Comparison of ENCODE assay signal across 9 mouse cellular contexts in genomic region chr1:193326456-193327145, GRCm38 (mm10). TPM values are rescaled to one million over a fixed set of nuclear protein-coding genes. Genes with fewer than 3 reads are reported as not detected.
A peak's percentile ranks its signal among the peaks of the same experiment; 100 is the strongest.
DNase-seq lines count a peak whose midpoint lies in the region; ATAC-seq and TF ChIP-seq lines count a peak whose summit lies in the region.
"Had no signal": no experiment of that assay in that cellular context is flagged by ENCODE, and none has a peak within 500 bp of the region (broad histone marks: within the 10 kb centered on the region; RNA-seq: fewer than 3 reads in every experiment).

No protein-coding gene starts in this region.

- no peak overlapping the region for H3K27ac ChIP-seq in lung, postnatal 0 days (ENCODE audit: low read length)
- H3K27ac ChIP-seq in stomach, postnatal 0 days (replicated peaks) = no peak overlapping the region
- no peak overlapping the region for H3K27ac ChIP-seq in forebrain, embryonic 16.5 days (ENCODE audit: low read length)

- H3K4me2 ChIP-seq in lung, postnatal 0 days (replicated peaks; ENCODE audit: low read depth, low read length) = no peak overlapping the region
- H3K4me2 ChIP-seq in stomach, postnatal 0 days (replicated peaks; ENCODE audit: low read depth) = no peak overlapping the region
- H3K4me2 ChIP-seq in forebrain, embryonic 16.5 days (ENCODE audit: low read length) = no peak overlapping the region

- H3K9ac ChIP-seq in lung, postnatal 0 days (replicated peaks; ENCODE audit: low read depth) = no peak overlapping the region
- no peak overlapping the region for H3K9ac ChIP-seq in stomach, postnatal 0 days (ENCODE audit: low read length)
- H3K9ac ChIP-seq in forebrain, embryonic 16.5 days (replicated peaks; ENCODE audit: low read depth, low read length) = no peak overlapping the region

- peak; percentile 67 for TF ChIP-seq CTCF in lung, postnatal 0 days (IDR thresholded peaks at IDR 0.05)
- TF ChIP-seq CTCF in stomach, postnatal 0 days (IDR thresholded peaks at IDR 0.05; ENCODE audit: low read depth) = peak; percentile 67

- no peak for TF ChIP-seq EP300 in lung, postnatal 0 days (IDR thresholded peaks at IDR 0.05)
- no peak for TF ChIP-seq EP300 in stomach, postnatal 0 days (optimal IDR thresholded peaks at IDR 0.05)

- no peaks in the 10 kb centered on the region for H3K27me3 ChIP-seq in lung, postnatal 0 days (replicated peaks; ENCODE audit: insufficient read depth, low read length)
- H3K27me3 ChIP-seq in stomach, postnatal 0 days (ENCODE audit: control insufficient read depth, insufficient read depth, low read length) = no peaks in the 10 kb centered on the region
- no peaks in the 10 kb centered on the region for H3K27me3 ChIP-seq in forebrain, embryonic 16.5 days (replicated peaks; ENCODE audit: control insufficient read depth, insufficient read depth, low read length)

- peak; percentile 38 for ATAC-seq in lung, postnatal 0 days
- peak; percentile 36; the same call in 1 of the 2 replicates for ATAC-seq in stomach, postnatal 0 days (ENCODE audit: low FRiP score, low TSS enrichment)
- ATAC-seq in forebrain, embryonic 16.5 days = no peak

- no peaks in the 10 kb centered on the region for H3K36me3 ChIP-seq in lung, postnatal 0 days (ENCODE audit: insufficient read depth, low read length)
- H3K36me3 ChIP-seq in stomach, postnatal 0 days (ENCODE audit: control insufficient read depth, insufficient read depth, low read length) = no peaks in the 10 kb centered on the region; the same call in 1 of the 2 replicates
- no peaks in the 10 kb centered on the region for H3K36me3 ChIP-seq in forebrain, embryonic 16.5 days (ENCODE audit: control insufficient read depth, insufficient read depth)

- H3K4me1 ChIP-seq in lung, postnatal 0 days (ENCODE audit: insufficient read depth, low read depth, low read length) = no peaks in the 10 kb centered on the region
- H3K4me1 ChIP-seq in stomach, postnatal 0 days (replicated peaks; ENCODE audit: control insufficient read depth, insufficient read depth) = no peaks in the 10 kb centered on the region
- H3K4me1 ChIP-seq in forebrain, embryonic 16.5 days (replicated peaks; ENCODE audit: control insufficient read depth, insufficient read depth, low read length) = peaks cover 8% of the 10 kb centered on the region

- H3K9me3 ChIP-seq in lung, postnatal 0 days (ENCODE audit: low read length) = no peaks in the 10 kb centered on the region
- no peaks in the 10 kb centered on the region for H3K9me3 ChIP-seq in stomach, postnatal 0 days (ENCODE audit: control insufficient read depth, low read length)
- no peaks in the 10 kb centered on the region for H3K9me3 ChIP-seq in forebrain, embryonic 16.5 days (ENCODE audit: control insufficient read depth, low read length)

- peak; percentile 43 for DNase-seq in adrenal gland, postnatal 10 days
- DNase-seq in adrenal gland, adult 8-10 months = no peak
- peak; percentile 35 for DNase-seq in lung, postnatal 0 days (ENCODE audit: low spot score)
- DNase-seq in lung, adult 18-20 months = no peak
- peak; percentile 85 for DNase-seq in kidney, postnatal 10 days
- DNase-seq in stomach, postnatal 0 days (ENCODE audit: low spot score) = peak; percentile 28
- no peak for DNase-seq in cerebellum, postnatal 10 days
- DNase-seq: B cell, adult 2 months had no signal

- H3K4me3 ChIP-seq in lung, postnatal 0 days (ENCODE audit: low read depth, low read length) = no peak overlapping the region
- H3K4me3 ChIP-seq in stomach, postnatal 0 days (ENCODE audit: low read depth, low read length) = no peak overlapping the region
- no peak overlapping the region for H3K4me3 ChIP-seq in forebrain, embryonic 16.5 days (replicated peaks; ENCODE audit: low read length)

- 63% methylated on average over 7 of the region's 7 CpGs for WGBS in lung, postnatal 0 days
- WGBS in stomach, postnatal 0 days = 51% methylated on average over 7 of the region's 7 CpGs
- WGBS in forebrain, embryonic 16.5 days = 75% methylated on average over 7 of the region's 7 CpGs

RNA-seq across cellular contexts. Expression of gene Camk1g, which starts 43.5 kb away (rescaled TPM):
- total RNA-seq in adrenal gland, postnatal 10 days (2021) = 1 to 10 TPM in 1 of 2 experiments, under 1 TPM in 1; 0.69 to 1.0 TPM
- under 1 TPM in 3 of 4 experiments, not detected in 1; 0.12 to 0.49 (median 0.35) TPM for total RNA-seq in adrenal gland, adult 8-10 months (2022)
- 14.4 and 15.9 TPM in 2 replicates for polyA plus RNA-seq in lung, postnatal 0 days (2015; fragmentation: Nextera tagmentation; extraction: Ambion mirVana)
- 1.5 and 1.6 TPM in 2 replicates for polyA plus RNA-seq in stomach, postnatal 0 days (2015; fragmentation: Nextera tagmentation; extraction: Ambion mirVana)
- 49.9 and 51.9 TPM in 2 replicates for polyA plus RNA-seq in forebrain, embryonic 16.5 days (2015; fragmentation: Nextera tagmentation; extraction: Ambion mirVana)

RNA-seq across cellular contexts. Expression of gene G0s2, which starts 53.6 kb away (rescaled TPM):
- total RNA-seq in adrenal gland, postnatal 10 days (2021) = 100 to 1,000 TPM; 138 to 255 TPM
- total RNA-seq in adrenal gland, adult 8-10 months (2022) = 10 to 100 TPM; 48.8 to 85.1 (median 74.4) TPM
- 185 and 216 TPM in 2 replicates for polyA plus RNA-seq in lung, postnatal 0 days (2015; fragmentation: Nextera tagmentation; extraction: Ambion mirVana)
- polyA plus RNA-seq in stomach, postnatal 0 days (2015; fragmentation: Nextera tagmentation; extraction: Ambion mirVana) = 20.8 and 27.4 TPM in 2 replicates
- 3.6 TPM in 2 replicates for polyA plus RNA-seq in forebrain, embryonic 16.5 days (2015; fragmentation: Nextera tagmentation; extraction: Ambion mirVana)

Comparison
In these comparisons a context has a peak if more than half of its experiments do, and no peak if none do; other contexts are left out.
1. DNase-seq: peak in adrenal gland, postnatal 10 days (single experiment), lung, postnatal 0 days (single experiment), kidney, postnatal 10 days (single experiment) and stomach, postnatal 0 days (single experiment); none in adrenal gland, adult 8-10 months (single experiment), lung, adult 18-20 months (0 of 2) and cerebellum, postnatal 10 days (0 of 2).